Comparison of ENCODE assay signal across 19 mouse cellular contexts in genomic region chr9:60308182-60308581, GRCm38 (mm10).
A peak's percentile ranks its signal among the peaks of the same experiment; 100 is the strongest.
DNase-seq lines count a peak whose midpoint lies in the region; ATAC-seq lines count a peak whose summit lies in the region.
"Had no signal": no experiment of that assay in that cellular context is flagged by ENCODE, and none has a peak within 500 bp of the region (broad histone marks: within the 10 kb centered on the region; RNA-seq: fewer than 3 reads in every experiment).

No protein-coding gene starts in this region.

- H3K9ac ChIP-seq in neural tube, embryonic 11.5 days (ENCODE audit: low read length): no peak overlapping the region
- H3K9ac ChIP-seq in embryonic facial prominence, embryonic 11.5 days (replicated peaks; ENCODE audit: low read length): no peak overlapping the region
- no peak overlapping the region for H3K9ac ChIP-seq in limb, embryonic 13.5 days
- H3K9ac ChIP-seq: embryonic facial prominence, embryonic 13.5 days; forebrain, postnatal 0 days; heart, embryonic 13.5 days; liver, postnatal 0 days; stomach, embryonic 15.5 days had no signal

- no peaks in the 10 kb centered on the region for H3K36me3 ChIP-seq in neural tube, embryonic 11.5 days (ENCODE audit: control insufficient read depth, insufficient read depth, low read length)
- H3K36me3 ChIP-seq in embryonic facial prominence, embryonic 11.5 days (replicated peaks; ENCODE audit: control insufficient read depth, insufficient read depth, low read depth, low read length): no peaks in the 10 kb centered on the region
- no peaks in the 10 kb centered on the region for H3K36me3 ChIP-seq in limb, embryonic 13.5 days
- H3K36me3 ChIP-seq: embryonic facial prominence, embryonic 13.5 days; heart, embryonic 13.5 days; stomach, embryonic 15.5 days had no signal

- H3K9me3 ChIP-seq in neural tube, embryonic 11.5 days (ENCODE audit: control insufficient read depth, low read length): no peaks in the 10 kb centered on the region
- no peaks in the 10 kb centered on the region for H3K9me3 ChIP-seq in embryonic facial prominence, embryonic 11.5 days (replicated peaks; ENCODE audit: control insufficient read depth, low read length)
- no peaks in the 10 kb centered on the region for H3K9me3 ChIP-seq in limb, embryonic 13.5 days
- H3K9me3 ChIP-seq: embryonic facial prominence, embryonic 13.5 days; heart, embryonic 13.5 days; stomach, embryonic 15.5 days had no signal

- H3K4me3 ChIP-seq in neural tube, embryonic 11.5 days (ENCODE audit: low read depth, low read length): no peak overlapping the region
- H3K4me3 ChIP-seq in embryonic facial prominence, embryonic 11.5 days (ENCODE audit: low read depth, low read length): no peak overlapping the region
- no peak overlapping the region for H3K4me3 ChIP-seq in limb, embryonic 13.5 days
- H3K4me3 ChIP-seq: embryonic facial prominence, embryonic 13.5 days; heart, embryonic 13.5 days; stomach, embryonic 15.5 days had no signal

- H3K27me3 ChIP-seq in neural tube, embryonic 11.5 days (ENCODE audit: control insufficient read depth, insufficient read depth, low read length): no peaks in the 10 kb centered on the region
- H3K27me3 ChIP-seq in embryonic facial prominence, embryonic 11.5 days (ENCODE audit: control insufficient read depth, insufficient read depth, low read length): no peaks in the 10 kb centered on the region
- no peaks in the 10 kb centered on the region for H3K27me3 ChIP-seq in limb, embryonic 13.5 days
- H3K27me3 ChIP-seq: embryonic facial prominence, embryonic 13.5 days; heart, embryonic 13.5 days; stomach, embryonic 15.5 days had no signal

- peaks cover 8% of the 10 kb centered on the region for H3K4me1 ChIP-seq in neural tube, embryonic 11.5 days (ENCODE audit: control insufficient read depth, insufficient read depth, low read length)
- H3K4me1 ChIP-seq in embryonic facial prominence, embryonic 11.5 days (ENCODE audit: control insufficient read depth, insufficient read depth, low read length): no peaks in the 10 kb centered on the region
- H3K4me1 ChIP-seq in limb, embryonic 13.5 days: peaks cover 44% of the 10 kb centered on the region

- no peak overlapping the region for H3K4me2 ChIP-seq in neural tube, embryonic 11.5 days (ENCODE audit: low read depth)
- no peak overlapping the region for H3K4me2 ChIP-seq in embryonic facial prominence, embryonic 11.5 days (ENCODE audit: low read depth, low read length)
- H3K4me2 ChIP-seq in limb, embryonic 13.5 days (replicated peaks): no peak overlapping the region
- H3K4me2 ChIP-seq: embryonic facial prominence, embryonic 13.5 days; heart, embryonic 13.5 days; stomach, embryonic 15.5 days had no signal

- H3K27ac ChIP-seq in neural tube, embryonic 11.5 days (ENCODE audit: low read depth, low read length): no peak overlapping the region
- H3K27ac ChIP-seq in embryonic facial prominence, embryonic 11.5 days (replicated peaks; ENCODE audit: low read depth, low read length): no peak overlapping the region
- H3K27ac ChIP-seq in limb, embryonic 13.5 days: no peak overlapping the region
- H3K27ac ChIP-seq: embryonic facial prominence, embryonic 13.5 days; heart, embryonic 13.5 days; stomach, embryonic 15.5 days had no signal

- ATAC-seq in neural tube, embryonic 11.5 days (ENCODE audit: insufficient read depth, low FRiP score, low TSS enrichment): no peak
- ATAC-seq in embryonic facial prominence, embryonic 11.5 days (replicated peaks; ENCODE audit: insufficient number of reproducible peaks, low FRiP score, low TSS enrichment, low read depth): no peak
- ATAC-seq in limb, embryonic 13.5 days (ENCODE audit: low FRiP score, low read depth): 0 out of 2 replicates have a peak, but pooled peaks have one; percentile 19
- ATAC-seq: forebrain, postnatal 0 days; inflammation-experienced regulatory T-cells, adult 6 months; liver, postnatal 0 days had no signal

- WGBS in neural tube, embryonic 11.5 days: 67% methylated on average over 4 of the region's 4 CpGs
- WGBS in embryonic facial prominence, embryonic 11.5 days: 52% methylated on average over 4 of the region's 4 CpGs
- 61% methylated on average over 4 of the region's 4 CpGs for WGBS in limb, embryonic 13.5 days

- peak; percentile 25 for DNase-seq in neural tube, embryonic 11.5 days (ENCODE audit: low spot score)
- no peak for DNase-seq in neural tube, embryonic 10.5 days (ENCODE audit: extremely low spot score, low spot score)
- peak; percentile 29 for DNase-seq in embryonic facial prominence, embryonic 11.5 days (ENCODE audit: low spot score)
- DNase-seq in adrenal gland, adult 18-20 months (ENCODE audit: low spot score in 2 of 2): no peak
- no peak for DNase-seq in frontal cortex, postnatal 10 days (ENCODE audit: low spot score in 2 of 2)
- no peak for DNase-seq in frontal cortex, postnatal 25 days (ENCODE audit: low spot score in 2 of 2)
- DNase-seq: adrenal gland, postnatal 10 days; cerebellum, postnatal 25 days; forebrain, postnatal 0 days; liver, postnatal 0 days; lung, postnatal 14 days; midbrain, embryonic 14.5 days; right cerebral cortex, postnatal 25 days; thymus, adult 18-20 months had no signal

Comparison
In these comparisons a context has a peak if more than half of its experiments do, and no peak if none do; other contexts are left out.
1. DNase-seq: peak in neural tube, embryonic 11.5 days (single experiment) and embryonic facial prominence, embryonic 11.5 days (single experiment); none in neural tube, embryonic 10.5 days (single experiment), adrenal gland, adult 18-20 months (0 of 2), frontal cortex, postnatal 10 days (0 of 2) and frontal cortex, postnatal 25 days (0 of 2).